Mouse (Mus musculus): ENCODE results near the gene Hist1h4k.

GRCm38 (mm10) chr13:21795584-21795983, 45.3 kb upstream of the Hist1h4k start:
- TF ChIP-seq CTCF (IDR thresholded peaks at IDR 0.05) (no peak), EP300 (IDR thresholded peaks at IDR 0.05; ENCODE audit: insufficient read depth, low read depth, low read length) (no peak), POLR2A (IDR thresholded peaks at IDR 0.05; ENCODE audit: insufficient read depth, low read depth, low read length) (no peak)
